Mouse (Mus musculus) myocyte (in vitro differentiated cells): Measurements from ENCODE around the gene Rims1.

Experiments used
- CEBPB ChIP-seq: IDR thresholded peaks from 2 replicates; pipeline ENCODE4 v1.6.1; 2011; ENCODE audit warnings: mild to moderate bottlenecking, moderate library complexity; ENCODE audit not compliant: poor library complexity, insufficient read depth, severe bottlenecking
- E2F4 ChIP-seq: IDR thresholded peaks from one replicate; pipeline ENCODE4 v1.6.1; 2011; ENCODE audit warnings: mild to moderate bottlenecking, control low read depth, moderate library complexity; ENCODE audit not compliant: insufficient read depth
- MAX ChIP-seq: IDR thresholded peaks from one replicate; pipeline ENCODE4 v1.6.1; 2011; ENCODE audit warnings: low read depth, mild to moderate bottlenecking, control low read depth
- MYOD1 ChIP-seq, 3 experiments: IDR thresholded peaks; one replicate each; pipeline ENCODE4 v1.6.1; 2011; ENCODE audit warnings: control low read depth in 2 of 3, low read depth in 2 of 3, mild to moderate bottlenecking in 2 of 3, moderate library complexity in 1 of 3; ENCODE audit not compliant: insufficient read length in 2 of 3, control insufficient read depth in 1 of 3
- MYOG ChIP-seq, 3 experiments: IDR thresholded peaks; one replicate each; pipeline ENCODE4 v1.6.1; 2011; ENCODE audit warnings: control low read depth in 2 of 3, low read depth in 2 of 3, mild to moderate bottlenecking in 2 of 3; ENCODE audit not compliant: insufficient read length in 2 of 3, control insufficient read depth in 1 of 3, insufficient read depth in 1 of 3
- POLR2A ChIP-seq: IDR thresholded peaks from one replicate; pipeline ENCODE4 v1.6.1; 2011; ENCODE audit warnings: low read depth, mild to moderate bottlenecking, control low read depth, moderate library complexity; ENCODE audit not compliant: insufficient read length
- POLR2AphosphoS2 ChIP-seq: IDR thresholded peaks from one replicate; pipeline ENCODE4 v1.6.1; 2011; ENCODE audit warnings: low read depth, control low read depth; ENCODE audit not compliant: insufficient read length
- SRF ChIP-seq: IDR thresholded peaks from one replicate; pipeline ENCODE4 v1.6.1; 2011; ENCODE audit warnings: low read depth; ENCODE audit not compliant: control insufficient read depth, insufficient read length
- TCF12 ChIP-seq: IDR thresholded peaks from one replicate; pipeline ENCODE4 v1.6.1; 2011; ENCODE audit warnings: mild to moderate bottlenecking, control low read depth; ENCODE audit not compliant: poor library complexity, insufficient read depth, severe bottlenecking

DNA sequence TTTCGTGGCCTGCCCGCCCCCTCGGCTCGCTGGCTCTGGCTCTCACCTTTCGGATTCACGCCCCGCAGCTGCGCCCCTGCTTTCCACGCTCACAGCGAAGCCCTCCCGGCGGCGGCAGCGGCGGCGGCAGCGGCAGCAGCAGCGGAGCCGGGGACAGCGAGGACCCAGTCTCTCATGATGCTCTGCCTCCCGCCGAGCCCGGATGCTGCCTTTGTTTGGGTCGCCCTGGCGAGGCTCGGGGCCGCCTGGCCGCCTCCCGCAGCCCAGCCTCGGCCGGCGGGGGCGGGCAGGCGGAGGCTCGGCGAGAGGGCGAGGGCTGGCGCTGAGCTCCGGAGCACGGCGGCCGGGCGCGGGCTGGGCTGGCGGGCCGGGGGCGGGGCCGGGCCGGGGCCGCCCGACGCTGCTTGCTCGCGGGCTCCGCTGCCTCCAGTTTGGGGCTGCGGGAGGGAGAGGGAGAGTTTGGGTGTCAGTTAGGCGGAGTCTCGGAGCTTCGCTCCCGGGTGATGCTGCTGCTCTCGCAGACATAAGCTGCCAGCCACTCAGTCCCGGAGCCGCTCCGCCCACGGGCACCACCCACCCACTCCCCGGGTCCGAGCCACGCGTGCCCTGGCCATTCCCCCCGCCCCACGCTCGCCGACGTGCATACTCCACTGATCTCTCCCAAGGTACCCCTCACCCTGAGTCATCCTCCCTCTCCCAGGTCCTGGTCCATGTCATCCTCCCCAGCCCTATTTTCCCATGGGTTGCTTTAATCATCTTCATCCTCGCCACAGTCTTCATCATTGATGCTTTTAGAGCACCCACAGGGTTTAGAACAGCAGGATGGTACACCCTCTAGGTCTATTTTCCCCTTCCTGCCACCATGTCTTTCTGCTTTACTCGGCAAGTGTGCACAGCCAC lies at the start of gene Rims1:
- TF ChIP-seq SRF (no peak), POLR2A (no peak), MYOG (IDR thresholded peaks at IDR 0.05; ENCODE audit: control insufficient read depth in 1 of 3, insufficient read depth in 1 of 3, insufficient read length in 2 of 3, low read depth in 2 of 3) (no peak), TCF12 (no peak), POLR2AphosphoS2 (no peak), CEBPB (no peak), MAX (no peak), E2F4 (no peak), MYOD1 (IDR thresholded peaks at IDR 0.05; ENCODE audit: control insufficient read depth in 1 of 3, insufficient read length in 2 of 3, low read depth in 2 of 3) (no peak)
